Mouse (Mus musculus): ENCODE data around the gene Gnao1. TPM values are rescaled to one million over a fixed set of nuclear protein-coding genes. Genes with fewer than 3 reads are reported as not detected.
A peak's percentile ranks its signal among the peaks of the same experiment; 100 is the strongest.

The Gnao1 gene
- polyA plus RNA-seq, 1 experiment from 2014 or later: 242 TPM

DNA sequence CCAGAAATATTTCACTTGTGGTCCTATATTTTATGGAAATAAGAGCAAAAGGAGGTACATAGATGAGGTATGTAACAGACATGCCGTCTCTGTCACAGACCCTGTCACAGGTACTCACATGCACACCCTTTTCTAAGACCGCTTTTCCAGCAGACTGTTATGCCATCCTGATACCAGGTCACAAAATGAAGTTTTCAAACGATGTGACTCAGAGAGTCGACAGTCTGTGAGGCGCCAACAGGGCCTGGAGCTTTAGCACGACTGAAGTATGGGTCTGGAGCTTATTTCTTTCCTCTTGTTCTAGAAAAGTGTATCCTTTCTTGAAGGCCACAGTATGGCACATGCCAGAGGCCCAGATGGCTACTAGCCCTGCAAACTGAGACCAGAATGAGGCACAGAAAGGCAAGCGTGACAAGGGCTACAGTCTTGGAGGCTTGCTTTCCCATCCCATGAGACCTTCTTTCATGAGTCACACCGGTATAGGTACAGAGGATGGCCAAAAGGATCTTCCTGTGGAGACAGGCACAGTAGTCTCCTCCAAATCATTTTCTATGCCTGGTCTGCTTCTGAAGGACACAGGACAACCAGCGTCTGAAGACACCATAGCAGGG is 43.2 kb downstream of the Gnao1 start:
- Histone ChIP-seq H3K9ac (no peak overlapping the region), H3K9me3 (no peaks in the 10 kb centered on the region), H3K27me3 (replicated peaks) (no peaks in the 10 kb centered on the region), H3K27ac (no peak overlapping the region), H3K36me3 (replicated peaks) (no peaks in the 10 kb centered on the region), H3K4me3 (no peak overlapping the region), H3K4me2 (no peak overlapping the region), H3K4me1 (peaks cover 22% of the 10 kb centered on the region)
- 88% methylated on average over 9 of the region's 9 CpGs for WGBS
- no peak for ATAC-seq (replicated peaks)

DNA sequence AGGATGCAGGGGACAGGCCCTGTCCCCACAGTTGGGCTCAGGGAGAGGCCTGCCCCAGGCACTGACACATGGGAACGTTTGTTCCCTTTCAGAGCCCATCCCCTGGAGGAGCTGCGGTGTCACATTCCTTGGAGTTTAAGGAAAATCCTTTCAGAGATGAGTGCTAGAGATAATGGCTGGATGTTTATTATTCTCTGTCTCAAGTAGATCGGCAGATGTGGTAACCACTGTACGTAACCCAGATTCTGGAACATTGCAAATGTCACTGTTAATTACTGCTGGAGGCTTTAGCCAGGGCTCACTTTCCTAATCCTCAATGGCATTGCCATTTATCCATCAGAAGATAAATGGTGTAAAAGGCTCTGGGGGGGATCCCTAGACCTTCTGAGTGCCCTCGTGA is 44.9 kb downstream of the Gnao1 start:
- H3K4me1 ChIP-seq: peaks cover 24% of the 10 kb centered on the region
- H3K9me3 ChIP-seq: no peaks in the 10 kb centered on the region
- H3K4me3 ChIP-seq: no peak overlapping the region
- H3K4me2 ChIP-seq: no peak overlapping the region
- no peak overlapping the region for H3K27ac ChIP-seq
- no peak overlapping the region for H3K9ac ChIP-seq
- H3K36me3 ChIP-seq (replicated peaks): no peaks in the 10 kb centered on the region
- no peak for ATAC-seq (replicated peaks)
- 49% methylated on average over 5 of the region's 5 CpGs for WGBS
- H3K27me3 ChIP-seq (replicated peaks): no peaks in the 10 kb centered on the region

DNA sequence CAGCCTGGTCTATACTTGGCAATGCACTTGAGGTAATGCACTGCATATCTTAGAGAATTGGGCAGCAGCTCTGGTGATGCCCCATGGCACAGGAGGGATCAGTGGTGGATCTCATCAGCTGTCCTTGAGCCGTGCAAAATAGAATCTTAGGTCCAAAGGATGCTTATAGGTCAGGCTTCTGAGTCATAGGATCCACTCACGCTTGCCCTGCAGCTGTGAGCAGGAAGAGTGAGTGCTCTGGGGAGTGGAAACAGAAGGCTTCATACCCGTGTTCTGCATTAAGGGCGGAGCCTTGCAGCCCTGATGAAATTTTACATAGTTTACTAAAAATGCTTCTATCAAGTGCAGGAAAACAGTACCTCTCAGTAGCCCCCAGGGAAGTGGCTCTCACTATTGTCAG is 45.5 kb downstream of the Gnao1 start:
- ATAC-seq (replicated peaks): no peak
- WGBS: 73% methylated on average over 4 of the region's 4 CpGs
- no peak overlapping the region for H3K4me2 ChIP-seq

DNA sequence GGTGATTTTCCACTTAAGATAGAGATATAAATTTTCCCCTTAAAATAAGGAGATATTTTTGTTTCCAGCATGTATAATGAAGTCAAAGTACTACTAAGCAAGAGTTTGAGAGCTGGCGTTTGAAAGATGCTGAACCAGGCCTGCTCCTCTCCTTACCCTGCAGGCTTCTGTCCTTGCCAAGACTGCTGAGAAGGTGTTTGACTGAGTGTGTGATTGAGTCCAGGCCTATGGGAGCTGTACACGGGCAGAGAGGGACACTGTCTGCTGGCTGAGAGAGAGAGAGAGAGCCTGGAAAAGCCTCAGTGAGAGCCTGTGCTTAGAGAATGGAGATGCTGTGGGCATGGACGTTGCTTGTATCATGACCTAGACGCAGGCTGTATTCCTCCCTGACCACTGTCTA is 47.4 kb downstream of the Gnao1 start:
- H3K9me3 ChIP-seq: no peaks in the 10 kb centered on the region
- H3K36me3 ChIP-seq (replicated peaks): no peaks in the 10 kb centered on the region
- H3K27ac ChIP-seq: no peak overlapping the region
- H3K4me2 ChIP-seq: no peak overlapping the region
- H3K4me1 ChIP-seq: peaks cover 29% of the 10 kb centered on the region
- no peaks in the 10 kb centered on the region for H3K27me3 ChIP-seq (replicated peaks)
- no peak for ATAC-seq (replicated peaks)
- no peak overlapping the region for H3K4me3 ChIP-seq
- 81% methylated on average over 4 of the region's 4 CpGs for WGBS
- no peak overlapping the region for H3K9ac ChIP-seq

More for the DNA sequence above, 45.5 kb downstream of the Gnao1 start:
- no peak overlapping the region for H3K27ac ChIP-seq
- H3K9me3 ChIP-seq: no peaks in the 10 kb centered on the region
- H3K4me1 ChIP-seq: peaks cover 30% of the 10 kb centered on the region
- no peaks in the 10 kb centered on the region for H3K36me3 ChIP-seq (replicated peaks)
- no peaks in the 10 kb centered on the region for H3K27me3 ChIP-seq (replicated peaks)
- no peak overlapping the region for H3K9ac ChIP-seq
- H3K4me3 ChIP-seq: no peak overlapping the region

DNA sequence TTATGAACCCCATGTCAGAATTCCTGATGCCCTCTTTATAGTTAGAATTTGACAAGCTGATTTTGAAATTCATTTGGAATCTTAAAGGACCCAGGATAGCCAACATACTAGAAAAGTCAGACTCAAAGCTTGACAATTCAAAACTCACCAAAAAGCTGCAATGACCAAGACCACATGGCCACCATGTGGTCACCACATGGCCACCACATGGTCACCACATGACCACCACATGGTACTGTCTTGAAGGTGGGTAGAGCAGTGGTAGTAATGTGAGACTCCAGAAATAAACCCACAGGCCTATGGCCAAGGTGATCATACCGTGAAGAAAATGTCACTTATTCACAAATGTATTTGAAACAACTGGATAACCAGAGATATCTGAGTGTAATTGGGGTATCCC is 48.5 kb downstream of the Gnao1 start:
- Histone ChIP-seq H3K9me3 (no peaks in the 10 kb centered on the region), H3K4me2 (no peak overlapping the region), H3K27ac (no peak overlapping the region), H3K4me1 (peaks cover 29% of the 10 kb centered on the region), H3K36me3 (replicated peaks) (no peaks in the 10 kb centered on the region), H3K9ac (no peak overlapping the region), H3K27me3 (replicated peaks) (no peaks in the 10 kb centered on the region), H3K4me3 (no peak overlapping the region)
- ATAC-seq (replicated peaks): no peak
- WGBS: 95% methylated on average over 1 of the region's 1 CpGs

DNA sequence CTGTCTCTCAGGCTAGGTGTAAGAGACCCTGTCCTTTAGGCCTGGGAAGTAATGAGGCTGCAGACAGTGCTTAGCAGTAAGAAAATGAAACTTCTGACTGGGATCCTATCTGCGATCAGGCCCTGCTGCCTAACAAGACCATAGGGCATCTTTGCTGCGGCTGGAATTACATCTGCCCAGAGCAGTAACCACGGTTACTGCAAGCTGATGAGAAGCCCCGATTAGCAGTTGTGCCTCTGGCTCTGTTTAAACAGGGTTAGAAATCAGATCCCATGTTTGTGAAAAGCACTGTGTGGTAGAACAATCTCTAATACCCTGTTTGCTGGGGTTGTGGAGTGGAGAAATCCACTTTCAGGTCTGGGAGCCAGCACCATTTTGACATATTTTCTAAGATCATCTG is 50.3 kb downstream of the Gnao1 start:
- Histone ChIP-seq H3K27ac (peak overlapping the region; percentile 48; the same call in 1 of the 2 replicates), H3K9ac (no peak overlapping the region), H3K4me1 (peaks cover 25% of the 10 kb centered on the region), H3K27me3 (replicated peaks) (no peaks in the 10 kb centered on the region), H3K4me3 (no peak overlapping the region), H3K4me2 (no peak overlapping the region), H3K36me3 (replicated peaks) (no peaks in the 10 kb centered on the region), H3K9me3 (no peaks in the 10 kb centered on the region)
- no peak for ATAC-seq (replicated peaks)
- 31% methylated on average over 4 of the region's 4 CpGs for WGBS

DNA sequence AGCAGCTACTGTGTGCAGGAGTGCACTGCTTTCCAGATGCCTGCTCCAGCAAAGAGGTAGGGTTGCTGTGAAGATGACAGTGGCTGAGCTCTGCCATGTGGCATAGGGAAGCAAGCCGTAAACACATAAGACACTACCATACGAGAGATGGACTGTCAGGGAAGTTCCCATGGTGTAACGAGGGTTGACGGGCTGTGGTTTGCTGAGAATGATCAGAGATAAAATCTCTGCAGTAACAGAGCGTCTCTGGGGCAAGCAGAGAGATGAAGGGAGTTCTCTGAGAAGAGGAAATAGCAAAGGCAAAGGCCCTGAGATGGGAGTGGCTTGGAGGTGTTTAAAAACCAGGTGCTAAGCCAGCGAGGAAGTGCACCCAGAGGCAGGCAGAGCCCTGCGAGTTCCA is 54.3 kb downstream of the Gnao1 start:
- 78% methylated on average over 7 of the region's 7 CpGs for WGBS
- H3K4me2 ChIP-seq: no peak overlapping the region
- H3K27ac ChIP-seq: no peak overlapping the region
- no peaks in the 10 kb centered on the region for H3K27me3 ChIP-seq (replicated peaks)
- H3K9me3 ChIP-seq: no peaks in the 10 kb centered on the region
- ATAC-seq (replicated peaks): no peak
- no peaks in the 10 kb centered on the region for H3K36me3 ChIP-seq (replicated peaks)
- peaks cover 22% of the 10 kb centered on the region for H3K4me1 ChIP-seq
- no peak overlapping the region for H3K4me3 ChIP-seq
- H3K9ac ChIP-seq: no peak overlapping the region

DNA sequence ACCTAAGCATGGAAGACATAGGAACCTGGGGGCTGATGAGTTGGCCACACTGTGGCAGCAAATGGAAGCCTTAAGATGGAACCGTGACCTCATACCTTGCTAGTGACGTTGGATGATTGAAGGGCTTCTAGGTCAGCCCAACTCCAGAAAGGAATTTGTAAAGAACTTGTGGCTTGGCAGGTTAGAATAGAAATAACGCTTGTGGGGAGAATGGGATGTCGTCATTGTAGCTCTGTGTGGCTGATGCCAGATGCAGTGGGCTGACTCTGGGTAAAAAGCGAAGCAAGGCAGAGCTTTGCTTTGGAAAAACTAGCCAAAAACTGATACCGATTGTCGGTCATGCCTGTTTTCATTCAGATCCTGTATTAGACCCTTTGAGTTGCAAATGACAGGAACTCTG is 56.5 kb downstream of the Gnao1 start:
- no peaks in the 10 kb centered on the region for H3K27me3 ChIP-seq (replicated peaks)
- WGBS: 90% methylated on average over 7 of the region's 7 CpGs
- no peaks in the 10 kb centered on the region for H3K9me3 ChIP-seq
- no peak overlapping the region for H3K4me3 ChIP-seq
- H3K4me1 ChIP-seq: peaks cover 11% of the 10 kb centered on the region
- no peak overlapping the region for H3K4me2 ChIP-seq
- H3K9ac ChIP-seq: no peak overlapping the region
- H3K36me3 ChIP-seq (replicated peaks): no peaks in the 10 kb centered on the region
- ATAC-seq (replicated peaks): no peak
- H3K27ac ChIP-seq: no peak overlapping the region

DNA sequence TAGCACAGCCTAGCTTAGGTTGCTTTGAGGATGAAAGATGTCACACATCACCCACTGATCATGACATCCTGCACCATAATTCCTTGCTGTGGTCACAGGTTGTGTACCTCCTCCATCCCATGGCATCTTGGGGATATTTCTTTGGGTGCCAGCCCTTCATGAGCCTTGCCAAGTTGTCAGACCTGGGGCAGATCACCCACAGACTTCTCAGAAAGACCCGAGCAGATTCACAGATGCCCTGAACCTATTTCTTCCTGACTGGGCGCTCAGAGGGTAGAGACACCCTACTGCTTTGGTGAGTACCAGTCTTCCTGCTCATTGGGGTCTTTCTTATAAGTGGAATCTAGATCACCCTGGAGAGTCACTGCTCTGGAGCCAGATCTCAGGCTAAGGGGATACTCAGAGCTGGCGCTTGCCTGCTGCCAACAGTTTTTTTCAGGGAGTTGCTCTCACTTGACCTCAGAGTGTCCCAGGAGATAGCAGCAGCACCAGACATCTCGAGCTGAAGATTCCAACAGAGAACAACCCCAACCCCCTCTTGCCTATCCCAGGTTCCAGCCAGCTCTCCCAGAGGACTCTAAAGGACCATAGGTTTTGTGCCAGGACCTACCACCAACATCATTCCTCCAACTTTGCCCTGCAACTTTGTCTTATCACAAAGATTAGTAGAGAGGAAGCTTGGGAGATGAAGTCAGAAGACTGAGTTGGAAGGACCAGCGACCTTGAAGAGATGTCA is 58.9 kb downstream of the Gnao1 start:
- H3K9me3 ChIP-seq: no peaks in the 10 kb centered on the region
- no peak for ATAC-seq (replicated peaks)
- H3K27me3 ChIP-seq (replicated peaks): no peaks in the 10 kb centered on the region
- 87% methylated on average over 5 of the region's 5 CpGs for WGBS
- H3K9ac ChIP-seq: no peak overlapping the region
- no peak overlapping the region for H3K4me2 ChIP-seq
- H3K4me1 ChIP-seq: peaks cover 8% of the 10 kb centered on the region; the same call in 1 of the 2 replicates
- no peak overlapping the region for H3K4me3 ChIP-seq
- H3K27ac ChIP-seq: no peak overlapping the region
- no peaks in the 10 kb centered on the region for H3K36me3 ChIP-seq (replicated peaks)

DNA sequence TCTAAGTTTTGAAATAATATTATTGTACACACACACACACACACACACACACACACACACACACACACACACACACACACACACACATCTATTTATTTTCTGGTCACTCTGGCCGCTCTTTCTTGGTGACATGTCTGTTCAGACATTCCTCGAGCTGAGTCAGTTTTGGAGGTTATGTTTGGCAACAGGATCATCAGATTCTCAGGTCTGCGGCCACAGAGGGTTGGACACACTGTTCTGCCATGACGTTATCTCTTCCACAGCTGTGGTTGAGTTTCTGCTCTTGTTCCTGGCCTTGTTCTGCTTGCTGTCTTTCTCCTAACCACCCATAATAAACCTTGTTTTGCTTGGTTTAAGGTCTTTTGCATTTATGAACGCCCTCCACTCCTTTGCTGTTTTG is 61.5 kb downstream of the Gnao1 start:
- WGBS: 90% methylated on average over 5 of the region's 5 CpGs
- H3K4me1 ChIP-seq: 0 out of 2 replicates have a peak, but pooled peaks cover 3% of the 10 kb centered on the region
- ATAC-seq (replicated peaks): no peak

DNA sequence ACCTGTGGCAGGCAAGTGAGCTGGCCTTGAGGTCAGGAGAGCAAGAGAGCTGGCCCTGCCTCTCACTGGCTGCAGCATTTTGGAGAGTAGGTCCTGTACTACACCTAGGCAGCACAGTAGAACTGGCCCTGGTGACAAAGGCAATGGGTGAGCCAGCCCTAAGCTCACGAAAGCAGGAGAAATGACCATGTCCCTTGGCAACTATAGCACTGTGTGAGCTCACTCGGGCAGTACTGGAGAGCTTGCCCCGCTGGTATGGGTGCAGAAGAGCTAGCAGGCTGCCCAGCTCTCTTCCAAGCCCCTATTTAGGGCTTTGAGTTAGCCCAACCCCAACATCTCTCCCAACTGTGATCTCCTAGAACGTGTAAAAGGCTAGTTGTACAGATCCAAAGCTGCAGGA is 68.6 kb downstream of the Gnao1 start:
- H3K9ac ChIP-seq: no peak overlapping the region
- WGBS: 93% methylated on average over 4 of the region's 4 CpGs
- H3K9me3 ChIP-seq: no peaks in the 10 kb centered on the region
- H3K4me3 ChIP-seq: no peak overlapping the region
- no peak overlapping the region for H3K4me2 ChIP-seq
- no peaks in the 10 kb centered on the region for H3K36me3 ChIP-seq (replicated peaks)
- H3K27ac ChIP-seq: no peak overlapping the region
- H3K4me1 ChIP-seq: peaks cover 12% of the 10 kb centered on the region; the same call in 1 of the 2 replicates
- ATAC-seq (replicated peaks): no peak
- no peaks in the 10 kb centered on the region for H3K27me3 ChIP-seq (replicated peaks)

More for the DNA sequence above, 61.5 kb downstream of the Gnao1 start:
- Histone ChIP-seq H3K4me3 (no peak overlapping the region), H3K9ac (no peak overlapping the region), H3K4me2 (no peak overlapping the region), H3K36me3 (replicated peaks) (no peaks in the 10 kb centered on the region), H3K9me3 (no peaks in the 10 kb centered on the region), H3K27me3 (replicated peaks) (no peaks in the 10 kb centered on the region), H3K27ac (no peak overlapping the region)

DNA sequence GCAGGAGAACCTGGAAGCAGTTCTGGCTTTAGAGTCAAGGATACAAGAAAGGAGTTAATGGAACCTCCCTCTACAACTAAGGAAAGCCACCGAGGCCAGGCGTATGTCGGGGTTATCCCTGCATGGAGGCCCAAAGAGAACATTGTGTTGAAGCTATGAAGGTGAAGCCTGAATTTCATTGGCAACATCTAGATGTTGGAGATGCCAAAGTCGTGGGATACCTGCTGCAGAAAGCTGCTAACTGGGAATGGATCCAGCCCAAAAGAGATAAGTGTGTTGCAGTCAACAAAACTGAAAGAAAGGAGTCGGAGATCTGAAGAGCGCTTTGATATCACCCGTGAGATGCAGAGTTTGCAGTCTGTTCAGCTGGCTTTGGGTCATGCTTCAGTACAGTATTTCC is 70.2 kb downstream of the Gnao1 start:
- H3K4me3 ChIP-seq: no peak overlapping the region
- ATAC-seq (replicated peaks): no peak
- H3K4me1 ChIP-seq: peaks cover 12% of the 10 kb centered on the region
- no peak overlapping the region for H3K27ac ChIP-seq
- no peaks in the 10 kb centered on the region for H3K9me3 ChIP-seq
- no peak overlapping the region for H3K9ac ChIP-seq
- no peaks in the 10 kb centered on the region for H3K36me3 ChIP-seq (replicated peaks)
- 93% methylated on average over 7 of the region's 7 CpGs for WGBS
- no peak overlapping the region for H3K4me2 ChIP-seq
- no peaks in the 10 kb centered on the region for H3K27me3 ChIP-seq (replicated peaks)

DNA sequence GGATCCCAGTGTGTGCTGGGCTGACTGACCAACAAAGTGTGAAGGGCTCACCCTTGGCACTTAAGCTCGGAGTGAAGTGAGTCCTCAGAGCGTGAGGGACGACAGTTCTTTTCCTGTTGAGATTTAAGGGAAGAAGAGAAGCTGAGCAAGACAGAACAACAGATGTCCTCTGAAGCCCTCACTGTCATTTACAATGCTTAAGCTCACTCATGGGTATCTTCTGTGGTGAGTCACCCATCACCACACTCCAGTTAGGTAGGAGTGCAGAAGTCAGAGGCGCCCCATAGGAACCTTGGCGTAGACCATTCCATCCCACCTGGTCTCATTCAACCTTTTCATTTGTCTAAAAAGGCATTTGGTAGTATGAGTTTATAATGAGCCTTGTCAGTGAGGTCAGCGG is 71.6 kb downstream of the Gnao1 start:
- Histone ChIP-seq H3K4me3 (no peak overlapping the region), H3K9me3 (no peaks in the 10 kb centered on the region), H3K4me1 (peaks cover 12% of the 10 kb centered on the region), H3K27ac (no peak overlapping the region), H3K36me3 (replicated peaks) (no peaks in the 10 kb centered on the region), H3K4me2 (no peak overlapping the region), H3K9ac (no peak overlapping the region), H3K27me3 (replicated peaks) (no peaks in the 10 kb centered on the region)
- no peak for ATAC-seq (replicated peaks)
- 92% methylated on average over 6 of the region's 6 CpGs for WGBS

Measured in midbrain, embryonic 15.5 days (tissue).